Mouse (Mus musculus) embryonic stem cell, embryonic (primary cell): ENCODE measurements around the gene Adamtsl2.

Source experiments
- CTCF ChIA-PET, 4 experiments: fragments of 300-600 bp in 2 of 4; fragments of 350-600 bp in 2 of 4; sonication (Branson Sonifier 250); formaldehyde crosslinking; loops; one replicate each; lab custom pipeline; 2022; ENCODE audit warnings: inconsistent platforms in 2 of 4; lab: Charles Lee
- POLR2A ChIA-PET, 4 experiments: fragments of 300-600 bp in 2 of 4; fragments of 350-600 bp in 2 of 4; sonication (Branson Sonifier 250); formaldehyde crosslinking; loops; one replicate each; lab custom pipeline; 2022; ENCODE audit warnings: antibody characterized with exemption in 4 of 4, inconsistent platforms in 1 of 4; lab: Charles Lee

Adamtsl2 gene

DNA sequence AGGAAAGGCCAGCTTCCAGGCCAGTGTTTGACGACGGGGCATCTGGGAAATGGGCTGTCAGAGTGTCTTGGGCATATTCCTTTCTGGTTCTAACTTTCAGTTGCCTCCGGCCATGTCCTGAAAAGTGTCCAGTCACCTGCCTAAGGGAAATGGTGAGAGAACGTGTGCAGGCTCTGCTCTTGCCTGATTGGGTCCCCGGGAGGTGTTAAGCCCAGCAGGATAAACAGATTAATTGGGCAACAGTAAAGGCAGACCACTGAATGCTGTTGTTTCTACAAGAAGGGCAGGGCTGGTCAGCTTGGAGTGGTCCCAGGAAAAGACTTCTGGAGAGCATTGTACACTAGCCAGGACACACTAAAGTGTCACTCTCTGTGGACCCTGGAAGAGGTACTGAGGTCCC lies 9.5 kb downstream of the Adamtsl2 start:
- POLR2A ChIA-PET: interaction anchor here in 1 of 4 experiments (0.6 kb wide), 1 partner anchor 67 kb away, joined by 3 read pairs; no protein-coding TSS in a partner anchor
- CTCF ChIA-PET: interaction anchor here in 2 of 4 experiments (0.7 to 3.4 kb wide), 3 partner anchors 38 to 148 kb away, joined by 3 to 10 read pairs (median 3); no protein-coding TSS in a partner anchor

DNA sequence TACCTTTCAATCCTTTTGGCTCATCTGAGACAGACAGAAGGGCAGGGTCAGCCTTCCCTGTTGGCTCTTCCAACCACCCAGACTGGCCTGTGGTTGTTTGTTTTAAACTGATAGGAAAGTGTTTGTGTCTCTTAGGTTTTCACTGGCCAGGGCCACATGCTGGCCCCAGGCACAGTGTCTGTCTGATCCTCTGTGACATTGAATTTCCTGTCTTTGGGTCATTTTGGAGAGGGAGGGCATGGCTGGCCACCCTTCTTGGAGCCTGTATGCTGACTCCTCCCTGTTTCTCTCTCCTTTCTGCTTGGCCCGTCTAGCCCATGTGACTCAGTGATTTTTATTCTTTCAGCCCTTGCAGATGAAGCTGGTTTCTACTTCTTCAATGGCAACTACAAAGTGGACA lies 10.1 kb downstream of the Adamtsl2 start:
- ChIA-PET POLR2A (no interaction called here), CTCF (interaction anchor here in 1 of 4 experiments (3.4 kb wide), 1 partner anchor 147 kb away, joined by 10 read pairs; no protein-coding TSS in a partner anchor)

DNA sequence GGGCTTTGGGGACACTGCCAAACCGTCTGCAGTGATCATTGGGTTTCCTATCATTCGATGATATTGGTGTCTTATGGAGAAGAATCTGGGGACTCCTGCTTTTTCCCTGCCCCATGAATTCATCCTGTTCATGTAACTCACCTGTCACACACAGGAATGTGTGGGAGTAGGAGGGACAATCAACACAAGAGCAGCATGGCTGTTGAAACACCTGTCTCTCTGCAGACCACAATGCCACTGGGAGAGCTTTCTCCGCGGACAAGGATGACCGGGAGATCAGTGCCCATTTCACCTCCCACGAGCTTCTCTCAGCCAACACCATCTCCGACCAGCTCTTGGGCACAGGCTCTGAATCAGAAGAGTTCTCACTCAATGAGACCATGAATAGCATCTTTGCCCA lies 16.0 kb downstream of the Adamtsl2 start:
- ChIA-PET POLR2A (no interaction called here), CTCF (interaction anchor here in 1 of 4 experiments (0.6 kb wide), 1 partner anchor 447 kb away, joined by 3 read pairs; no protein-coding TSS in a partner anchor)

DNA sequence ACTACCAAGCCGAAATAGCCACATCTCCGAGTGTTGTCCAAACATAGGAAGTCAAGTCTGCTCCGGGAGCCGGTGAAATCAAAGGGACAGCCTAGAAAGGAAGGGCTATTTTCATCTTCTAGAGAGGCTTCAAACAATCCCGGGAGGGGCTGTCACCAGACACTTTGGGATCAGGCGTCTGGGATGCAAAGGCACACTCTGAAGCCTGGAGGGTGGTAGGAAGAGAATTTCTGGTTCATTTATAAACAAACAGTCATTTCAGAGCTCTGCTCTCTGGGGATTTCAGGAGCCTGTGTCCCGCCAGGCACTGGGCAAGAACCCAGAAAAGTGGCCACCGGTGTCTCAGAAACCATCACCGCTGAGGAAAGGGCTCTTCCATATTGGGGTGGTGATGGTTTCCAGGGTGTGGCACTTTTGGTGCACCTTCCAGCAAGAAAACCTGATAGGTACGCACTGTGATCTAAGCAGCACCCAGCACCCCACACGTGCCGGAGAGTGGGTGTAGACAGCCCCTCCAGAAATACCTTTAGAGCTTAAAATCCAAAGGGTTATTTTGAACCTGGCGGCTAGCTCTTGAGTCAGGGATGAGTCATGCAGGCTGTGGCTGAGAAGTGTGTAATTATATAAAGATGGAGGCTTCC lies 17.3 kb downstream of the Adamtsl2 start:
- POLR2A ChIA-PET: interaction anchor here in 1 of 4 experiments (1.7 kb wide), 1 partner anchor 9 kb away, joined by 5 read pairs; no protein-coding TSS in a partner anchor

DNA sequence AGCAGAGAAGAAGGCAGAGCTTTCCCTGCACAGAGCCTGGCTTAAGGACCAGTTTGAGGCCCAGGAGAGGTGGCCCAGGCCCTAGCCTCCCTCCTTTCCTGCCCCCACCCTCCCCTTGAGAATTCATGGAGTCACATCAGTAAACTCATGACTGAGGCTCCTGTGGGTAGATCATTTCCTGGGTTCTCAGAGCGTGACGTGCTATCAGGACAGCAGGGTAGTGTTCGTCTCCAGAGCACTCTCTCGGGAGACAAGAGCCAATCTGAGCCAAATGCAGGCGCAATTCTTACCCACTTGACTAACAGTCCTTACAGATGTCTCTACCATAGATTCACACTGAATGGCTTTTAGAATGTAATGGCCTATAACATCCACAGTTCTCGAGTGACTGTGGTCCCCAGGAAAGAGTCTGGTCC lies 18.1 kb downstream of the Adamtsl2 start:
- CTCF ChIA-PET: interaction anchor here in 1 of 4 experiments (0.9 kb wide), 1 partner anchor 12 kb away, joined by 3 read pairs; no protein-coding TSS in a partner anchor
- POLR2A ChIA-PET: interaction anchor here in 1 of 4 experiments (1.7 kb wide), 1 partner anchor 9 kb away, joined by 5 read pairs; no protein-coding TSS in a partner anchor

More for the DNA sequence above, 17.3 kb downstream of the Adamtsl2 start:
- CTCF ChIA-PET: interaction anchor here in 1 of 4 experiments (0.9 kb wide), 1 partner anchor 13 kb away, joined by 3 read pairs; no protein-coding TSS in a partner anchor

DNA sequence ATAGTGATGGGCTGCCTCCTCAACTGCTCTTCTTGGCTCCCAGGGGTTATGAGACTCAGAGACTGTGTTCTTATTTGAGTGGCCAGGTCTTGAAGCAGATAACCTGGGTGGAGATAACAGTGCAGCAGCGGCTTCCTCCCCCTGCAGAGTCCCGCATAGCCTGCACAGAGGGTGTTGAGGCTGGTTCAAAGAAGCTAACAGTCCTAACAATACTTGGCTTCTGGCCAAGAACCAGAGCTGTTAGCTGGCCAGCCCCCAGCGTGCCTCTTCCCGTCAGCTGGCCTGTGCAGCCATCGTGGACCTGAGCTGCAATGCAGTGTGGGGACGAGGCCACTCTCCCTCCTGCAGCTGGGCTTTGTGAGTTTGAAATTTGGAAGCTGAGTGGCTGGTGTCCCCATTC lies 18.6 kb downstream of the Adamtsl2 start:
- ChIA-PET POLR2A (no interaction called here), CTCF (no interaction called here)

DNA sequence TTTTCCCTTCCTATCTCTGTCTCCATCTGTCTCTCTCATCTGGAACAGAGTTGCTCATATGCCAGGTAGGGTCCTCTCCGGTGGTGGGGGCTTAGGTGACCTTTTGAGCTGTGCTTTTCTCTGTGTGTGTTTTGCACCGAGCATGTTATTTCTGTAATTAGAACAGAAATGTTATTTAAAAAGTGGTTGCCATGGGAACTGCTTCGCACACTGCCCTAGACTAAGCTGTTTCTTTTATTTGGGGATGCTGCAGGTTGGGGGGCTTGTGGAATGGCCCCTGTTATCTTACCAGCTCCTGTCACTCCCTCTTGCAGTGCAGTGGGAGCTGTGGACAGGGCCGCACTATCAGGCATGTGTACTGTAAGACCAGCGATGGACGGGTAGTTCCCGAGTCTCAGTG lies 24.4 kb downstream of the Adamtsl2 start:
- CTCF ChIA-PET: no interaction called here
- POLR2A ChIA-PET: no interaction called here

DNA sequence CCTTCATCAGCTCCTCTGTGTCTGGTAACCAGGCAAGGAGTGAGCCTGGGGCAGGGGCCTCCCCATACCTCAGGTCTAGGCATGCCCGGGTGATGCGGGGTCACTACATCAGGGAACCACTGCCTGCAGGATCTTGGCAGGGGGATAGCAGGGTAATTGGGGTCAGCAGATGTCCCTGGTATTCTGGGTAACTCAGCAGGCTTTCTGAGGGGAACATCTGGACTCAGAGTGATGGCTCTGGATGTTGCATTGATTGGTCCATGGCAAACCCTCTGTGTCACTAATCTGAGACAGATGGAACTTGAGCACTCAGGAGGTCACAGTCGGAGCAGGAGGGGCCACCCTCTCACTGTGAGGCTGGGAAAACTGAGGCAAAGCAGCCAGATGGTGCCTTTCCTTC lies 27.6 kb downstream of the Adamtsl2 start:
- ChIA-PET POLR2A (no interaction called here), CTCF (no interaction called here)

DNA sequence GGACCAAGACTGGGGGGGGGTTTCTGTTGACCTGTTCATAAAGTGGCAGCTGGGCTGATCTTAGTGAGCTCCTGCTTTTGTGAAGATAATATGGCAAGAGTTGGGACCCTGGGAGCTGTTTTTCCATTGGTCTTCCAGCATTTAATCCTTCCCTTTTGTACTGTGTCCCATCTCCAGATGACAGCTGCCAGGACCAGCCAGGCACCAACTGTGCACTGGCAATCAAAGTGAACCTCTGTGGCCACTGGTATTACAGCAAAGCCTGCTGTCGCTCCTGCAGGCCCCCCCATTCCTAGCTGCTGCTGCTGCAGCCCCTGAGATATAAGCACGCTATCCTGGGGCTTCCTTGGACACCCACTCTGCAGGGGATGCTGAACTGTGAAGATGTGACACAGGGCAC lies 29.0 kb downstream of the Adamtsl2 start:
- ChIA-PET POLR2A (no interaction called here), CTCF (no interaction called here)

DNA sequence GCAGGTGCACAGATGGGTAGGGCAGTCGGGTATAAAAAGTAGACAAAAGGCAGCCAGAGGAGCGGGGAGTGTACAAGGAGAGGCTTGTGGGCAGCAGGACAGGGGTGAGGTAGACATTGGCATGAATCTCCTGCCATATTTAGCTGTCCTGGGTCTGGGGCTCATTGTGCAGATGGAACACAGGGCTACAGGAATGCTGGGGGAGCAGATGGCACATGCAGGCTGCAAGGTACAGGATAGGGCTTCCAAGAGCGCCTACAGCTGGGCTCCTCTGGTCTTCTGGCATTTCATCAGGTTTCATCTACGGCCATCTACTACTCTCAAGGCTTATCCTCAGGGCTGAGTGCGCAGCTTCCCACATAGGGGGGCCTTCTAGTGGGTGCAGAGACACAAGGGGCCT lies 29.9 kb downstream of the Adamtsl2 start:
- ChIA-PET POLR2A (no interaction called here), CTCF (interaction anchor here in 1 of 4 experiments (0.8 kb wide), 1 partner anchor 12 kb away, joined by 3 read pairs; no protein-coding TSS in a partner anchor)

DNA sequence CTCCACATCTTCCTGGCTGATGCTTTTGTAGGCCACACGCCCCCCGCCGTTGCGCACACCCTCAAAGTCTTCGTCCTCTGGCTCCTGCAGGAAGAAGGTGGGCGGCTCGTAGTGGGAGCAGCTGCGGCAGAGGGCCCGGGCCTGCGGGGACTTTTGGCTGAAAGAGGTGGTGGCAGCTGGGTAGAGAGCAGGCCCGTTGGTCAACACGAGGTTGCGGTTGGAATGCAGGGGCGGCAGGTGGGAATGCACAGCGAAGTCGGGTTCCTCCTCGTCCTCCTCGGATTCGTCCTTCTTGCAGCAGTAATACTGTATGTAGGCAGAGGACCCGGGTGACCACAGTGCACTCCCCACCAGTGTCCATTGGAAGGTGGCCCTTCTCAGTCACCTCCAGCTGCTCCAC lies 33.4 kb downstream of the Adamtsl2 start:
- POLR2A ChIA-PET: no interaction called here
- CTCF ChIA-PET: interaction anchor here in 1 of 4 experiments (1.9 kb wide), 1 partner anchor 13 kb away, joined by 7 read pairs; no protein-coding TSS in a partner anchor

DNA sequence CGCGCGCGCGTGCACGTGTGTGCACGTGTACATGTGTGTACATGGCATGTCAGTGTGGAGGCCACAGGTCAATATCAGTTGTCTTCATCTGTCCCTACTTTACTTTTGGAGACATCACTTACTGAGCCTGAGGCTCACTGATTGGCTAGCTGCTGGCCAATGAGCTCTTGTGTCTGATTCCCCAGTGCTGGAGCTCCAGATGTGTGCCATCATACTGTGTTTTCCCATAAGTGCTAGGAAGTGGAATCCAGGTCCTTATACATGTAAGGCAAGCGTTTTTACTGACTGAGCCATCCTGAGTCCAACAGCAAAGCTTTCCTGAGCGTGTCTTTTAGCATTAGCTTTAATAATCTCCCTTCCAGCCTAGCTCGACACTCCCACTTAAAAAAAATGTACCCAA lies 35.0 kb downstream of the Adamtsl2 start:
- CTCF ChIA-PET: interaction anchor here in 3 of 4 experiments (0.8 to 1.9 kb wide), 4 partner anchors 11 to 467 kb away, joined by 3 to 7 read pairs (median 4); no protein-coding TSS in a partner anchor
- POLR2A ChIA-PET: no interaction called here

DNA sequence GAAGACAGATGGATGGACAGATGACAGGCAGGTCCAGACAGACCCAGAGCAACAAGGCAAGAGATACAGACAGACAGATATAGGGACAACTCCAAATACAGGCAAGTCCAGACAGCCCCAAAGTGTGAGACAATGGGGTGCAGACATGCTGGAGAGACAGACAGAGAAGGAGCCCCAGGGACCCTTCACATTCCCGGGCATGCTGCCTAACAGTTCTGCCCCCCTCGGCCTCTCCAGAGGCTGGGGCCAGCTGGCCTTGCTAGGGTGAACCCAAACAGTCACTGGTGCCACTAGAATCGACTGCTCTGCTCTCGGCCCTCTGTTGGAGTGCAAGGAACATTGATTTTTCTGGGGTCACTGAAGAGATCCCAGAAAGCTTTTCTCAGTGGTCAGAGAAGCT lies 39.3 kb downstream of the Adamtsl2 start:
- ChIA-PET CTCF (no interaction called here), POLR2A (no interaction called here)

DNA sequence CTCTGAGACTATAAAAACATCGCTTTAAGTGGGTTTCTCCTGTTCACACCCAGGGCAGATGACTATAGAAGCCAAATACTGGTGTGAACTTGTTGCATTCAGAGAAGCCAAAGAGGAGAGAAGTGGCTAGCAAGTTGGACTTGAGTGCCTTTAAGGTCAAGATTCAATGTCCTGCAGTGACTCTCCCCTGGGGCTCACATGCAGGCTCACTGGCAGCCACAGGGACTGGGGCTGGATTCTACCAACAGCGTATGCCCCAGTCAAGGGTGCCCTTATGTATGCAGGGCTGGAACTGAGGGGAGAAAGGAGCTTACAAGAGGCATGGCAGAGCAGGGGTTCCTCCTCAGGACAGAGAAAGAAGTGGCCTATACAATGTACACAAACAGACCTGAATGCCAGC lies 40.6 kb downstream of the Adamtsl2 start:
- CTCF ChIA-PET: no interaction called here
- POLR2A ChIA-PET: interaction anchor here in 1 of 4 experiments (1.6 kb wide), 1 partner anchor 27 kb away, joined by 4 read pairs; no protein-coding TSS in a partner anchor

DNA sequence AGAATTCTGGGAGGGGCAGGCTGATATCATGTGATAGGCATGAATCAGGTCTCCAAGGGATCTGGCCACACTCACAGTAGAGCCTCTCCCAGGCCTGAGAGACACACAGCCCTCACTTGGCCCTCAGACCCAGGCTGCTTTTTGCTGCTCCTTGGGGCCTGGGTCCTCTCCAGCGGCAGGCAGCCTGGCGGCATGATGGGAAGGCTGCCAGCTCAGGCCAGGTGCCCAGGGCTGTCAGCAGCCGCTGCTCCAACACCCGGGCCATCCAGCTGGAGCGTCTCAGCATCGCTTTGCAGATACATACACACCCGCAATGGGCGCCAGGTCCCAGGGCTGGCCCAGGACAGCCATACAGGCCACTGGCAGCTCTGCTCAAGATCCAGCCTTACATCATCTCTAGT lies 41.1 kb downstream of the Adamtsl2 start:
- CTCF ChIA-PET: no interaction called here
- POLR2A ChIA-PET: interaction anchor here in 1 of 4 experiments (1.6 kb wide), 1 partner anchor 26 kb away, joined by 4 read pairs; no protein-coding TSS in a partner anchor

DNA sequence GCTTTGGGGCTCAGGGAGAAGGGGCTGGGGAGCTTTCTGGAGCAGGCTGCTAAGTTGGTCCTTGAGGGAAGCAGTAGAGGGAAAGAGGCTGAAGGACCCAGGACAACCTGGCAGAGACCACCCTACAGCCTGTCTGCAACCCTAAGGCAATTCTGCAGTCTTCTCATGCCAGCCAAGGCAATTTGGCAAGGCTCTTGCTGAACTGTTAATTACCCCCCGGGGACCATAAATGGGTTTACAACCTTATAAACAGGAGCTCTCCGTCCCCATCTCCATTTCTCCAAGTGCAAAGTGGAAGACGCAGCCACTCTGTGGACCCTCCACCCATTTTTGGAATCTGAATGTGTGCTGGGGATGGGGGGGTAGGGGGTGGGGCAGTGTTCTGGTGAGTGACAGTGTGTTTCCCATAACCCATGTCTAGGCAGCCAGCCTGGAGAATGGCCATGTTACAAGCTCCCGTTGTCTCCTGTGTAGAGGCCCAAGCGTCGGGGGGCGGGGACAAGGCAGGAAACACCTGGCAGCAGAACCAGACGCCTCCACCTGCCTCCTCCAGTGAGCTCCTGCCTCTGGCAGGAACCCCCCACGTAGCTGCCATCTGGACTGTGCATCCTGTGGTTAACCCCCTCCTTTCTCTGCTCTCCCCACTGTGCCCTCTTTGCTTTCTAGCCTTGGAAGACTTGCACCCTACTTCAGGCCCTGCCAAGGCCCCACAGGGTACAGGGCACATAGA lies 42.6 kb downstream of the Adamtsl2 start:
- ChIA-PET POLR2A (interaction anchor here in 2 of 4 experiments (0.6 to 1.3 kb wide), 3 partner anchors 20 to 1019 kb away, joined by 3 to 5 read pairs (median 3); partner anchors contain the start of gene Fam163b (in 1 of the 2)), CTCF (interaction anchor here in 1 of 4 experiments (0.8 to 1.1 kb wide), 2 partner anchors 115 to 281 kb away, joined by 3 to 4 read pairs; no protein-coding TSS in a partner anchor)

DNA sequence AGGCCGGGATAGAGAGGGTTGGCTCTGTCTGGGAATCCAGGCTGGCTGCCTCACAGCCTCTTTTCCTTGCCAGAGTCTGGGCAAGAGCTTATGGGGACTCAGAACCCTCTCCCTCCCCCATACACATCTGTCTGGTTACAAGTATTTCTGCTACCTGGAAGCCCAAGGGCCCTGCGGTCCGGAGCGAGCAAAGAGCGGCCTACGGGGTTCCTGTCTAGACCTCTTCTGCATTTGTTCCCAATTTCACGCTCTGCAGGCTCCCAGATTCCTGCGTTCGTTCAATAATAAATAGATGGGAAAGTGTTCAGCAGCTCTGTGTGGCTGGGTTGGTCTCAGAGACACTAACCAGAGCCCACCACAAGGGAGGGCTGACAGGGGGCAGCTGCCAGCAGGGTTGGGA lies 43.4 kb downstream of the Adamtsl2 start:
- ChIA-PET CTCF (interaction anchor here in 1 of 4 experiments (0.8 to 1.1 kb wide), 2 partner anchors 114 to 280 kb away, joined by 3 to 4 read pairs; no protein-coding TSS in a partner anchor), POLR2A (interaction anchor here in 1 of 4 experiments (1.3 kb wide), 1 partner anchor 19 kb away, joined by 5 read pairs; the partner anchor contains the start of gene Fam163b)

DNA sequence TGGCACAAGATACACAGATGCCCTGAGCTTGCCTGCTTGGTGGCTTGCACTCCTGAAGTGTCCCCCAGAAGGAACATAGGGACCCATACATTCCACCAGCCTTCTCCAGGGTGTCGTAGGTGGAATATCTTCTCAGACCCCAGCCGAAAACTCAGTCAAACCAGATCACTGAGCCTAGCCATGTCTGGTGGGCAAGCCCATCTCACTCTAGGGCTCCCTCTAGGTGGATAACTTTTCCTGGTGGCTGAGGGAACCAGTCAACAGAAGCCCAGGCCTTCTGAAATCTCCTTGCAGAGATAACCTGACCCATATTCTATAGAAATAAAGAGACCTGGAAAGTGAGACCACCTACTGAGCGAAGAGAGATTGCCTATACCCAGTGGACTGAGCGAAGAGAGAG lies 43.9 kb downstream of the Adamtsl2 start:
- POLR2A ChIA-PET: interaction anchor here in 1 of 4 experiments (1.3 kb wide), 1 partner anchor 19 kb away, joined by 5 read pairs; the partner anchor contains the start of gene Fam163b
- CTCF ChIA-PET: interaction anchor here in 1 of 4 experiments (0.9 kb wide), 1 partner anchor 40 kb away, joined by 3 read pairs; no protein-coding TSS in a partner anchor

DNA sequence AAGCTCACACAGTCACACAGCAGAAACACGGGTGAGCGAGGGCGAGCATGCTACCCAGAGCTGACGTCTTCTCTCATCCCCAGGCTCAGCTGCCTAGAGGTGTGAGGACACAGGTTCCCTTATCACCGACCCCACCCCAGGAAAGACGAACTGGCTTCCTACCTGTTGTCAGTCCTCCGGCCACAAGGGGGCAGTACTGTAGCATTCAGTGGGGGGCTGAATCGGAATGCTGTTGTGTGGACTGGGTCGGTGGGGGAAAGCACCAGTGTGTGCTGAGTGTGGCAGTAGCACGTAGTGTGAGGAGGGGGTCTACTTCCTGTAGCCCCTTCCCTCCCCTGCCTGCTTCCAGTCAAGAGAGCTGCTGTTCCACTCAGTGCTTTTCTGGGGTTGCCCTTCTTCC lies 46.8 kb downstream of the Adamtsl2 start:
- POLR2A ChIA-PET: interaction anchor here (0.5 to 1.4 kb wide), 5 partner anchors 16 to 699 kb away, joined by 3 to 4 read pairs (median 3); partner anchors contain the start of gene Fam163b (in 1 of the 4)
- CTCF ChIA-PET: interaction anchor here (0.7 to 2.5 kb wide), 14 partner anchors 10 to 537 kb away, joined by 3 to 8 read pairs (median 3); partner anchors contain the start of genes Fam163b (in 2 of the 4) and Adamtsl2 (in 1 of the 4)
